Mouse (Mus musculus) embryonic fibroblast, embryonic 13.5 days (primary cell): ENCODE results near the gene Dus1l. TPM values are rescaled to one million over a fixed set of nuclear protein-coding genes. Genes with fewer than 3 reads are reported as not detected.
"Not testable (repeated sequence)": the region's sequence is repeated elsewhere in the genome, so short reads cannot be mapped to it uniquely, and the experiment has no call there.

Source experiments
- H3K27ac ChIP-seq: 2 replicates; pipeline ENCODE4 v1.5.1; 2012; ENCODE audit warnings: low read length, control low read depth, inconsistent platforms; ENCODE audit not compliant: insufficient read depth
- H3K4me1 ChIP-seq: 2 replicates; pipeline ENCODE4 v1.6.1; 2011; ENCODE audit warnings: low read length; ENCODE audit not compliant: control insufficient read depth, insufficient read depth
- H3K4me3 ChIP-seq: 2 replicates; pipeline ENCODE4 v1.5.1; 2011; ENCODE audit warnings: mild to moderate bottlenecking, control low read depth, low read length; ENCODE audit not compliant: insufficient read depth
- CTCF ChIP-seq: IDR thresholded peaks from 2 replicates; pipeline ENCODE4 v1.5.1; 2011; ENCODE audit warnings: mild to moderate bottlenecking, control low read depth, low read length, moderate library complexity, borderline replicate concordance; ENCODE audit not compliant: insufficient read depth
- POLR2A ChIP-seq: IDR thresholded peaks from 2 replicates; pipeline ENCODE4 v1.6.1; 2011; ENCODE audit warnings: low read depth, mild to moderate bottlenecking, control low read depth, low read length, moderate library complexity
- polyA plus RNA-seq: library from polyadenylated mRNA; stranded (reverse); fragments of >200 nt; gene quantifications from 2 replicates; pipeline ENCODE4 v1.2.4, GENCODE M21; 2011; ENCODE audit warnings: low read depth; ENCODE audit not compliant: missing spikeins, insufficient read length

Gene Dus1l
- polyA plus RNA-seq, 1 experiment, result 24.0 TPM

DNA sequence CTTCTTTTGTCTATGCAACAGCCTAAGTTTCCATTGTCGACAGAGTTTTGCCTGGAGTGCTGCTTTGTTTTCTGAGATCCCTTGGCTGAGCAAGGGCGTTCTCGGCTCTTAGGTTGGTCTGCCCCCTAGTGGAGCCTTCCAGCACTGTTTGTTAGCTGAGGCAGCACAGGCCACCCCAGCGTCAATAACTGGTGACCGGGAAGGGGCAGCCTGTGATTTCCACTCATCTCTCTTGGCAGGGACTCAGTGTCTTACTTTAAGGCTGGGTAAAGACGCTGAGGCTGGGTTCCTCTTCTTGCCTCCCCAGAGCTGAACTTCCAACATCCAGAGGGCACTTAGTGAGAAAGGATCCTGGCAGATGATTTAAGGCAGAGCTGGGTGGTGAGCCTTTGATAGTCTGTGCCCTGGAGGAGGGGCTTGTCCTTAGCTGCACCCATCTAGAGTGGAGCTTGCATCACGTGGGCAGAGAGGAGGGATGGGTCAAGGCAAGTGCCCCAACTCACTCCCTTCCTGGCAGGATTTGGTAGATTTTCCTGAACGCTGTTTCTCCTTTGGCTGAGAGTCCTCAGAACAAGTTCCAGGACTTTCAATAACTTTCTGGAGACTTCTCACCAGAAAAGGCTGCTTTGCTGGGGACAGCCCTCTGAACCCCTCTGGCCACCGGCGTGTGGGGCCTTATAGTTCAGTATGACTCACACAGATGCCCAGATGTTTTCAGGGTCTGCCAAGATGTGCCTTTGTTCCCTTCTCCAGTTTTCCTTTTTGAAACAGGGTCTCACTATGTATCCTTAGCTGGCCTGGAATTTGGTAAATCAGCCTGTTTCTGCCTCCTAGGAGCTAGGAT lies 4.1 kb upstream of the Dus1l start:
- H3K4me3 ChIP-seq, result no peak overlapping the region
- H3K4me1 ChIP-seq, result peaks cover 8% of the 10 kb centered on the region; the same call in 1 of the 2 replicates
- peak; percentile 66 for TF ChIP-seq POLR2A
- peak; percentile 65; the same call in 1 of the 2 replicates for TF ChIP-seq CTCF
- H3K27ac ChIP-seq, result peak overlapping the region; percentile 42

DNA sequence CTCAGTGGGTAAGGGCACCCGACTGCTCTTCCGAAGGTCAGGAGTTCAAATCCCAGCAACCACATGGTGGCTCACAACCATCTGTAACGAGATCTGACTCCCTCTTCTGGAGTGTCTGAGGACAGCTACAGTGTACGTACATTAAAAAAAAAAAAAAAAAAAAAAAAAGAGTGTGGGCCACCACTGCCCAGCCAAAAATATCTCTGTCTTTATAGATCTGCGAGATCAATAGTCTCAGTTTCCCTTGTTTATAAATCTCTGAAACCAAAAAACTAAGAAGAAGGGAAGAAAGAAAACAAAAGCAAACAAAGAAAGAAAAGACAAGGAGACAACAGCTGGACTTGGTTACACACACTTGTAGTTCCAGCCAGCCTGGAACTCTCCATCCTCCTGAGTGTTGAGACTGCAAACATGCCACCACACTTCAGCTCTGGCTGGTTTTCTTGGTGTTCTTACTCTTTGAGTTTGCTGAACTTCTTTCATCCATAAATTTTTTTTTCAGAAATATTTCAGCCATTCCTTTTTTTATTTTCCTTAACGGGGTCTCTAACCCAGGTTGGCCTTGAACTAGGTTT lies 3.2 kb upstream of the Dus1l start:
- H3K27ac ChIP-seq, result no peak overlapping the region
- no peak overlapping the region for H3K4me3 ChIP-seq
- H3K4me1 ChIP-seq, result peaks cover 8% of the 10 kb centered on the region; the same call in 1 of the 2 replicates
- TF ChIP-seq CTCF, result no peak
- TF ChIP-seq POLR2A, result no peak

DNA sequence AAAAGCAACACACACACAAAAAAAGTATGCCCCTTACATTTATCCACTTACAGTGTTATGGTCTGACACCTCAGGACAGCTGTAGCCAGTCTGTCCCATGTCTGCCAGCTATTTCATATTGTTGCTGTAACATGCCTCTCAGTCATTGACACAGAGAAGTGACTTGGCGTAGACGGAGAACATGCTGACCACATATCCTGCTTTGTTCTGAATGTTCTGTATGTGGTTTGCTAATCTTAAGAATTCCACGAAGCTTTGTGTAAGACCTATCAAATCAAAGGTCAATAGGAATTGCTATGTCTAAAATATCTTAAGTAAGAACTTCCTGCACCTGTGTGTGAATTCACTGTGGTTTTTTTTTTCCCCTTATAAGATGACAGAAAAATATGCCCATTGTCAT lies 2.0 kb upstream of the Dus1l start:
- no peak for TF ChIP-seq POLR2A
- no peak for TF ChIP-seq CTCF
- H3K27ac ChIP-seq, result no peak overlapping the region
- no peak overlapping the region for H3K4me3 ChIP-seq
- peaks cover 8% of the 10 kb centered on the region; the same call in 1 of the 2 replicates for H3K4me1 ChIP-seq

DNA sequence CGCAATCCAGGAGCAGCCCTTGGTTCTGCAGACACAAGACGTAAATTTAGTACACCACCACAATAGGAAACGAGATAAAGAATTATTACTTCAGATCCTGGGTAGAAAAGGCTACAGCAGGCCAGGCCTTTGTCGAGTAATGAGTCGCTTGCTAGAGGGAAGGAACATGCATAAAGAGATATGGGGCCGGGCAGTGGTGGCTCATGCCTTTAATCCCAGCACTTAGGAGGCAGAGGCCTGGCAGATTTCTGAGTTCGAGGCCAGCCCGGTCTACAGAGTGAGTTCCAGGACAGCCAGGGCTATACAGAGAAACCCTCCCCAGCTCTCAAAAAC lies 377 bp upstream of the Dus1l start:
- no peak for TF ChIP-seq POLR2A
- no peak overlapping the region for H3K27ac ChIP-seq
- H3K4me3 ChIP-seq, result no peak overlapping the region
- H3K4me1 ChIP-seq, result peaks cover 8% of the 10 kb centered on the region; the same call in 1 of the 2 replicates

DNA sequence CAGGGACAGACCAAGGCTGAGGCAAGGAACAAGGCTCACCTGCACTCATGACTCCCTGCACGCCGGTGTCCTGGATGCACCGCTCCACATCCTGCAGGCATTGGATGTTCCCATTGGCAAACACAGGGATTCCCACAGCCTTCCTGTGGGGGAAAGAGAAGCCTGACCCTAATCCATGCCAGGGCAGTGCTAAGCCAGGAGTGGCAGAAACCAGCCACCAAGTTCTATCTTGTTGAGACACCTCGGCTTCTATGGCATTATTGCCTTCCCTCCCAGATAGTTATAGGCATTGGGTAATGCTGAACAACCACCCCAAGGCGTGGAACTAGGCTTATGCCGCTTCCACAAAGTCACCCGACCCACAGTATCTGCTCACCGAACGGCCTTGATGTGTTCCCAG lies 3.6 kb downstream of the Dus1l start:
- no peaks in the 10 kb centered on the region for H3K4me1 ChIP-seq
- TF ChIP-seq POLR2A (no peak), CTCF (no peak)
- H3K4me3 ChIP-seq, result no peak overlapping the region
- H3K27ac ChIP-seq, result no peak overlapping the region

DNA sequence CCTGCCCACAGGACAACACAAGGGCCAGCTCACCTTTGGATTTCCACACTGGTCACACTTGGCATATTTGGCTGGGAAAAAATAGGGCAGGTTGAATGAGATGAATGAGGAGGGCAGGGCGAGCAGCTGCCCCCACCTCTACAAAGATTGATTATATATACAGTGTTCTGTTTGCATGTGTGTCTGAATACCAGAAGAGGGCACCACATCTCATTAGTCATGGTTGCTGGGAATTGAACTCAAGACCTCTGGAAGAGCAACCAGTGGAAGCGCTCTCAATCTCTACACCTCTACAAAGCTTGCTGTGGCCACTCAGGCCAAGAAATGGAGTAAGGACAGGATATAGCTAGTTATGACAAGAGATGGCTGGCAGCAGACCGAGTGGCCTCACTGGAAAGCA lies 6.4 kb downstream of the Dus1l start:
- Histone ChIP-seq H3K27ac (no peak overlapping the region), H3K4me3 (no peak overlapping the region), H3K4me1 (peaks cover 3% of the 10 kb centered on the region; the same call in 1 of the 2 replicates)
- TF ChIP-seq POLR2A (no peak), CTCF (no peak)

DNA sequence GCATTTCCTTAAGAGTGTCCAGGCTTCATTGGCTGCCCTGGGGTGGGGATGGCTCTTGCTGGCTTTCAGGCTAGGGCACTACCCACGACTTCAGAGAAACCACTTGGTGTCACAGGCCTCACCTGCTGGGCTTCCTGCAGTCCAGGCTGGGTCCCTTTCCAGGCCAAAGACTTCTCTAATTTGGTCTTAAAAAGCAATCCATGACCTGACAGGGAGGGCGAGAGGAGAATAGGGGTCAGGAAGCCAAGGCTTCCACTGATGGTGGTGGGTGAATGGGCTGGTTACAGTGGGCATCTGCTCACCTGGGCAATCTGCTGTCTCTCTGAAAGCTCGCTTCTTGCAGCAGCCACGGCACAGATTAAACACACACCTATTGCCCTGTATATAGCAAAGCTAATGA lies 6.8 kb downstream of the Dus1l start:
- no peak overlapping the region for H3K4me3 ChIP-seq
- TF ChIP-seq POLR2A (no peak), CTCF (no peak)
- H3K4me1 ChIP-seq, result peaks cover 3% of the 10 kb centered on the region; the same call in 1 of the 2 replicates
- H3K27ac ChIP-seq, result no peak overlapping the region

DNA sequence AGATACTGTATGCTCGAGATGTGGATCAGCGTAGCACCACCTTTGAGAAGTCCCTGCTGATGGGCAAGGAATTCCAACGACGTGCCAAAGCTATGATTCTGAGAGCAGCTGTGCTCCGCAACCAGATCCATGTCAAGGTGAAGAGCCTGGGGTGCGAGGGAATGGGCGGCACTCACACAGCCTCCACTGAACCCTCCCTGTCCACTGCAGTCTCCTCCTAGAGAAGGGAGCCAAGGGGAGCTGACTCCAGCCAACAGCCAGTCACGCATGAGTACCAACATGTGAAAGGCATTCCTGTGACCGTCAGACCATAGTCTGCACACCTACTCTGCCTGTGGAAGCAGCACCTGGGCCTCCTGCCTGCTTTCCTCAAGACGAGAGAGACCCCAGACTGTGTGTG lies 7.7 kb downstream of the Dus1l start:
- not testable (repeated sequence) for H3K4me3 ChIP-seq, H3K27ac ChIP-seq, H3K4me1 ChIP-seq

DNA sequence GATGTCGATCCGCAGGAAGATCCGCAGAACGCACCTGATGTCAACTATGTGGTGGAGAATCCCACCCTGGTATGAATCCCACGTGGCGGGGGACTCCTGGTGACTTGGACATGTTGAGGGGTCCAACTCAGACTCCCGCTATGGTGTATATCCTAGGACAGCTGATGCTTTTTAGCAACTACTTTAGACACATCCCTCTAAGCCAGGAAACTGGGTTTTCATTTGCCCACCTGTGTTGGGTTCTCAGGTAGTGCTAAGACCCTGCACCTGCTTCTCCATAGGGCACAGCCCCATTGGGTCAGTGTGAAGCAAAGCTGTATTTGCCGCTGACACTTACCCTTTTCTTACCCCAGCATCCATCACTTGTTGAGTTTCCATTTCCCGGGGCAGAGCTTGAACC lies 11.1 kb downstream of the Dus1l start:
- peak overlapping the region; percentile 90 for H3K4me3 ChIP-seq
- no peak overlapping the region for H3K27ac ChIP-seq
- H3K4me1 ChIP-seq, result peaks cover 3% of the 10 kb centered on the region; the same call in 1 of the 2 replicates
- TF ChIP-seq CTCF, result no peak
- no peak for TF ChIP-seq POLR2A

DNA sequence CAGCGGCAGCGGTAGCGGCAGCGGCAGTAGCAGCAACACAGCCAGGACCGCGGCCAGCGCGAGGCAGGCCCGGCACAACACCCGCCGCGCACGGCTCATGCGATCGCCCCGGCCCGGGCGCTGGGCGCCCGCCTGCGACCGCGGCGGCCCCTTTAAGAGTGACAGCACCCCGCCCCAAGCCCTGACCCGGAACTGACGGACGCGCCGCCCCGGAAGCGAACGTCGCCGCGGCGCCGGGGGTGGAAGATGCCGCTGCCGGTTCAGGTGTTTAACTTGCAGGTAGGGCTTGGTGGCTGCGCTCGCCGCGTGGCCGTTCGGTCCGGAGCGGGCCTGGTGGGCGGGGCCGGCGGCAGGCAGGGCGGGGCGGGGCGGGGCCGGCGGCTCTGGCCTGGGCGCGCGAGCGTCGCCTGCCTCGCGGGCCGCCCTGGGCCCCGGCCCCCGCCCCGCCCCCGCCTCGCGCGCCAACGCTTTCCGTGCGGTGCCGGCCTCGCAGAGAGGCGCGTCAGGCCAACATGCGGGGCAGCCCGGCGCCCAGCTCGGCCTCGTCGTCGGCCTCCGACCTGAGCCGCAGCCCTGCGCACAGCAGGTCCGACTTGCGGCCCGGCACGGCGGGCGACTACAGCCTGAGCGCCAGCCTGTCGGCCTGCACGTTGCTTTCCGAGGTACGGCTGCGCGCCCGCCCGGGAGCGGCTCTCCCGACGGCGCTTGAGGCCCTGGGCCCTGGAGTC lies 12.0 kb downstream of the Dus1l start, which contains the start of the genes Rfng and Gps1:
TSS of gene Rfng (minus strand) at position 144 of the 728 bp plus-strand sequence.
TSS of gene Gps1 (plus strand) at position 209 of the 728 bp plus-strand sequence.
- H3K4me3 ChIP-seq, result peak within 1 kb of the TSS; percentile 90
- peak within 1 kb of the TSS; percentile 74 for H3K27ac ChIP-seq
- peaks cover 3% of the 10 kb centered on the region; the same call in 1 of the 2 replicates for H3K4me1 ChIP-seq
- TF ChIP-seq POLR2A, result peak; percentile 47; the same call in 1 of the 2 replicates
- no peak for TF ChIP-seq CTCF
